Mouse (Mus musculus): ENCODE results near the gene 9130230L23Rik.

Gene 9130230L23Rik

GRCm38 (mm10) chr5:65954130-65955080 lies 49.7 kb downstream of the 9130230L23Rik start:
- no peak for DNase-seq (ENCODE audit: low spot score in 2 of 2)

- peak in 1 of 2 experiments; percentile 44 for DNase-seq (ENCODE audit: low spot score in 2 of 2)
Measured at GRCm38 (mm10) chr5:65951513-65951909, 52.6 kb downstream of the 9130230L23Rik start.

- no peak for DNase-seq (ENCODE audit: low spot score in 2 of 2)
Measured at GRCm38 (mm10) chr5:65950679-65951512, 53.2 kb downstream of the 9130230L23Rik start.

GRCm38 (mm10) chr5:65950236-65950635 lies 53.8 kb downstream of the 9130230L23Rik start:
- DNase-seq (ENCODE audit: low spot score in 2 of 2), result no peak

- no peak for DNase-seq (ENCODE audit: low spot score in 2 of 2)
Measured at GRCm38 (mm10) chr5:65949822-65950221, 54.3 kb downstream of the 9130230L23Rik start.

- DNase-seq (ENCODE audit: low spot score in 2 of 2), result no peak
Measured at GRCm38 (mm10) chr5:65941145-65941544, 62.9 kb downstream of the 9130230L23Rik start.

GRCm38 (mm10) chr5:65937998-65938715 lies 65.9 kb downstream of the 9130230L23Rik start:
- peak; percentile 72 to 88 for DNase-seq (ENCODE audit: low spot score in 2 of 2)

GRCm38 (mm10) chr5:65937011-65937726 lies 66.9 kb downstream of the 9130230L23Rik start:
- no peak for DNase-seq (ENCODE audit: low spot score in 2 of 2)

- DNase-seq (ENCODE audit: low spot score in 2 of 2), result no peak
Measured at GRCm38 (mm10) chr5:65934783-65935182, 69.3 kb downstream of the 9130230L23Rik start, which contains the start of gene Chrna9. Gene Chrna9 (plus strand): TSS chr5:65934921.

- no peak for DNase-seq (ENCODE audit: low spot score in 2 of 2)
Measured at GRCm38 (mm10) chr5:65933764-65934163, 70.3 kb downstream of the 9130230L23Rik start.

- no peak for DNase-seq (ENCODE audit: low spot score in 2 of 2)
Measured at GRCm38 (mm10) chr5:65933258-65933657, 70.8 kb downstream of the 9130230L23Rik start.

- DNase-seq (ENCODE audit: low spot score in 2 of 2), result no peak
Measured at GRCm38 (mm10) chr5:65930171-65930570, 73.9 kb downstream of the 9130230L23Rik start.
